Mouse (Mus musculus) hindbrain, embryonic 10.5 days (tissue): ENCODE measurements around the gene Kdm8. TPM values are rescaled to one million over a fixed set of nuclear protein-coding genes. Genes with fewer than 3 reads are reported as not detected.
A peak's percentile ranks its signal among the peaks of the same experiment; 100 is the strongest.
"Not testable (repeated sequence)": the region's sequence is repeated elsewhere in the genome, so short reads cannot be mapped to it uniquely, and the experiment has no call there.

ENCODE experiments used
- DNase-seq: peaks from one replicate; pipeline ENCODE4 v3.0.0-alpha.2; 2017; ENCODE audit warnings: low spot score
- H3K27ac ChIP-seq: fragments of 300-500 bp; sonication (generic); 2 replicates; pipeline ENCODE4 v1.5.1; 2016; ENCODE audit warnings: mild to moderate bottlenecking, moderate library complexity
- H3K27me3 ChIP-seq: fragments of 300-500 bp; sonication (generic); 2 replicates; pipeline ENCODE4 v1.6.1; 2016; ENCODE audit warnings: mild to moderate bottlenecking; ENCODE audit not compliant: poor library complexity, insufficient read depth, severe bottlenecking
- H3K36me3 ChIP-seq: fragments of 300-500 bp; sonication (generic); 2 replicates; pipeline ENCODE4 v1.6.1; 2016; ENCODE audit warnings: mild to moderate bottlenecking, moderate library complexity
- H3K4me1 ChIP-seq: fragments of 300-500 bp; sonication (generic); replicated peaks from 2 replicates; pipeline ENCODE4 v1.6.1; 2016; ENCODE audit warnings: mild to moderate bottlenecking
- H3K4me3 ChIP-seq: fragments of 300-500 bp; sonication (generic); 2 replicates; pipeline ENCODE4 v1.5.1; 2016; ENCODE audit warnings: mild to moderate bottlenecking, moderate library complexity
- H3K9me3 ChIP-seq: fragments of 300-500 bp; sonication (generic); 2 replicates; pipeline ENCODE4 v1.6.1; 2016; ENCODE audit warnings: mild to moderate bottlenecking, moderate library complexity
- WGBS: fragments of 180-500 bp; shearing (Covaris S2); methylation state at CpG from one replicate; pipeline ENCODE4 v1.1.7; 2016; 5-methylcytosine and 5-hydroxymethylcytosine counted together
- polyA plus RNA-seq: library from polyadenylated mRNA; unstranded; fragments of >200 nt; fragmentation: Nextera tagmentation; extraction: Ambion mirVana; gene quantifications from 2 replicates; pipeline ENCODE4 v1.2.1, GENCODE M21; 2016

The Kdm8 gene
- polyA plus RNA-seq, 1 experiment from 2014 or later: 15.3 TPM

- not testable (repeated sequence) for H3K36me3 ChIP-seq, H3K27ac ChIP-seq, H3K27me3 ChIP-seq, DNase-seq, H3K4me1 ChIP-seq, H3K9me3 ChIP-seq, H3K4me3 ChIP-seq
- WGBS: 88% methylated on average over 5 of the region's 5 CpGs
Observed at GRCm38 (mm10) chr7:125428816-125429500, 15.5 kb upstream of the Kdm8 start.

- H3K27ac ChIP-seq: no peak overlapping the region; the same call in 1 of the 2 replicates
- H3K4me3 ChIP-seq: no peak overlapping the region
- no peaks in the 10 kb centered on the region for H3K9me3 ChIP-seq
- 78% methylated on average over 7 of the region's 7 CpGs for whole genome bisulfite sequencing
- no peaks in the 10 kb centered on the region for H3K27me3 ChIP-seq
- H3K4me1 ChIP-seq: peaks cover 15% of the 10 kb centered on the region; the same call in 1 of the 2 replicates
- H3K36me3 ChIP-seq: no peaks in the 10 kb centered on the region
- no peak for DNase-seq
Observed at GRCm38 (mm10) chr7:125430170-125430842, 14.2 kb upstream of the Kdm8 start.

- no peaks in the 10 kb centered on the region for H3K9me3 ChIP-seq
- no peak overlapping the region for H3K4me3 ChIP-seq
- H3K36me3 ChIP-seq: no peaks in the 10 kb centered on the region
- no peak overlapping the region for H3K27ac ChIP-seq
- no peak for DNase-seq
- 90% methylated on average over 3 of the region's 3 CpGs for WGBS
- H3K27me3 ChIP-seq: no peaks in the 10 kb centered on the region
- H3K4me1 ChIP-seq: peaks cover 15% of the 10 kb centered on the region; the same call in 1 of the 2 replicates
Observed at GRCm38 (mm10) chr7:125433874-125434273, 10.6 kb upstream of the Kdm8 start.

- WGBS: 56% methylated on average over 8 of the region's 8 CpGs
- DNase-seq: peak; percentile 25
- Histone ChIP-seq H3K9me3 (no peaks in the 10 kb centered on the region), H3K4me3 (no peak overlapping the region), H3K36me3 (no peaks in the 10 kb centered on the region), H3K4me1 (peaks cover 15% of the 10 kb centered on the region; the same call in 1 of the 2 replicates), H3K27ac (peak overlapping the region; percentile 70), H3K27me3 (no peaks in the 10 kb centered on the region)
Observed at GRCm38 (mm10) chr7:125434666-125435290, 9.7 kb upstream of the Kdm8 start.

- Histone ChIP-seq H3K27ac (no peak overlapping the region), H3K4me1 (peaks cover 33% of the 10 kb centered on the region), H3K36me3 (no peaks in the 10 kb centered on the region), H3K27me3 (no peaks in the 10 kb centered on the region), H3K9me3 (no peaks in the 10 kb centered on the region), H3K4me3 (no peak overlapping the region)
- WGBS: 81% methylated on average over 4 of the region's 4 CpGs
- DNase-seq: no peak
Observed at GRCm38 (mm10) chr7:125442323-125442722, 2.2 kb upstream of the Kdm8 start.

- 31% methylated on average over 10 of the region's 10 CpGs for WGBS
Observed at GRCm38 (mm10) chr7:125444076-125444463, 406 bp upstream of the Kdm8 start.

GRCm38 (mm10) chr7:125450678-125451077, 6.2 kb downstream of the Kdm8 start:
- no peak for DNase-seq
- WGBS: 83% methylated on average over 1 of the region's 1 CpGs

More at GRCm38 (mm10) chr7:125444076-125444463, 406 bp upstream of the Kdm8 start:
- Histone ChIP-seq H3K36me3 (no peaks in the 10 kb centered on the region), H3K4me1 (peaks cover 33% of the 10 kb centered on the region), H3K27me3 (no peaks in the 10 kb centered on the region), H3K4me3 (peak overlapping the region; percentile 71), H3K27ac (peak overlapping the region; percentile 99), H3K9me3 (no peaks in the 10 kb centered on the region)
- no peak for DNase-seq

GRCm38 (mm10) chr7:125451078-125451477, 6.6 kb downstream of the Kdm8 start:
- Histone ChIP-seq H3K9me3 (no peaks in the 10 kb centered on the region), H3K36me3 (peaks cover 40% of the 10 kb centered on the region), H3K4me3 (no peak overlapping the region), H3K27me3 (no peaks in the 10 kb centered on the region), H3K4me1 (peaks cover 3% of the 10 kb centered on the region), H3K27ac (no peak overlapping the region)
- 82% methylated on average over 2 of the region's 2 CpGs for WGBS
- no peak for DNase-seq

More at GRCm38 (mm10) chr7:125450678-125451077, 6.2 kb downstream of the Kdm8 start:
- Histone ChIP-seq H3K4me1 (peaks cover 7% of the 10 kb centered on the region), H3K4me3 (no peak overlapping the region), H3K9me3 (no peaks in the 10 kb centered on the region), H3K36me3 (peaks cover 36% of the 10 kb centered on the region), H3K27me3 (no peaks in the 10 kb centered on the region), H3K27ac (no peak overlapping the region)

- H3K9me3 ChIP-seq: no peaks in the 10 kb centered on the region
- H3K4me3 ChIP-seq: no peak overlapping the region
- 96% methylated on average over 4 of the region's 4 CpGs for WGBS
- DNase-seq: no peak
- H3K4me1 ChIP-seq: no peaks in the 10 kb centered on the region
- H3K36me3 ChIP-seq: peaks cover 53% of the 10 kb centered on the region
- no peak overlapping the region for H3K27ac ChIP-seq
- no peaks in the 10 kb centered on the region for H3K27me3 ChIP-seq
Observed at GRCm38 (mm10) chr7:125453671-125454070, 9.2 kb downstream of the Kdm8 start.

- H3K4me1 ChIP-seq: peaks cover 7% of the 10 kb centered on the region
- H3K27me3 ChIP-seq: no peaks in the 10 kb centered on the region
- no peak for DNase-seq
- no peaks in the 10 kb centered on the region for H3K9me3 ChIP-seq
- WGBS: 24% methylated on average over 2 of the region's 2 CpGs
- peaks cover 46% of the 10 kb centered on the region for H3K36me3 ChIP-seq
- H3K27ac ChIP-seq: peak overlapping the region; percentile 67; the same call in 1 of the 2 replicates
- no peak overlapping the region for H3K4me3 ChIP-seq
Observed at GRCm38 (mm10) chr7:125462200-125462599, 17.7 kb downstream of the Kdm8 start.

GRCm38 (mm10) chr7:125469937-125470336, 25.5 kb downstream of the Kdm8 start:
- no peak overlapping the region for H3K27ac ChIP-seq
- DNase-seq: peak; percentile 74
- no peaks in the 10 kb centered on the region for H3K27me3 ChIP-seq
- H3K9me3 ChIP-seq: no peaks in the 10 kb centered on the region
- H3K4me3 ChIP-seq: no peak overlapping the region
- peaks cover 12% of the 10 kb centered on the region for H3K4me1 ChIP-seq
- H3K36me3 ChIP-seq: peaks cover 69% of the 10 kb centered on the region
- 27% methylated on average over 5 of the region's 5 CpGs for WGBS

GRCm38 (mm10) chr7:125470901-125471300, 26.4 kb downstream of the Kdm8 start:
- no peak overlapping the region for H3K27ac ChIP-seq
- H3K36me3 ChIP-seq: peaks cover 65% of the 10 kb centered on the region
- no peak for DNase-seq
- no peaks in the 10 kb centered on the region for H3K27me3 ChIP-seq
- no peak overlapping the region for H3K4me3 ChIP-seq
- H3K4me1 ChIP-seq: peaks cover 22% of the 10 kb centered on the region
- 91% methylated on average over 4 of the region's 4 CpGs for WGBS
- H3K9me3 ChIP-seq: no peaks in the 10 kb centered on the region
